Mouse (Mus musculus): ENCODE results near the gene Wipi2.

The Wipi2 gene

DNA sequence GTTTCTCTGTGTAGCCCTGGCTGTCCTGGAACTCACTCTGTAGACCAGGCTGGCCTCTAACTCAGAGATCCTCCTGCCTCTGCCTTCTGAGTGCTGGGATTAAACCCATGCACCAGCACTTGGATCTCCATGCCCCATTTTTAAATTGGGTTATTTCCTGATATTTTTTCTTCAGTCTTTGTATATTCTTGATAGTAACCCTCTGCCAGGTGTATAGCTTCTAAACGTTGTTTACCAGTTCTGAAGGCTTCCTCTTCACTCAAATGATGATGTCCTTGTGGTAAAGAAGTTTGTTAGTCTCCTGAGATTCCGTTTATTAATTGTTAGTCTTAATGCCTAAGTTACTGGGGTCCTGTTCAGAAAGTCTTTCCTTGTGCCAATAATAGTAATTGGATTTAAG is at the start of gene Wipi2:
Gene Wipi2 (plus strand): TSS at position 301 of the 400 bp plus-strand sequence.
- no peak for DNase-seq (ENCODE audit: low read depth in 1 of 2, low spot score in 2 of 2)

DNA sequence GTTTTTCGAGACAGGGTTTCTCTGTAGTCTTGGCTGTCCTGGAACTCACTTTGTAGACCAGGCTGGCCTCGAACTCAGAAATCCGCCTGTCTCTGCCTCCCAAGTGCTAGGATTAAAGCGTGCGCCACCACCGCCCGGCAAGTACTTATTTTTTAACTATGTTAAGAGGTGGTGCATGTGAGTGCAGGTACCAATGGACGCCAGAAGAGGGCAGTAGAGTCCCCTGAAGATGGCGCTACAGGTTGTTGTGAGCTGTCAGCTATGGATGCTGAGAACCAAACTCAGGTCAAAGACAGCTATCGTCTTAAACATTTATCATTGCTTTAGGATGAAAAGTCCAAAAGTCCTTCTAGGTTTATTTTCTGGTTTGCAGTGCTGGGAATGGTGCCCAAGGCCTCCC is 49.3 kb upstream of the Wipi2 start:
- DNase-seq (ENCODE audit: low read depth in 1 of 2, low spot score in 2 of 2): no peak

GRCm38 (mm10) chr5:142581517-142581916 is 46.0 kb upstream of the Wipi2 start:
- DNase-seq (ENCODE audit: low read depth in 1 of 2, low spot score in 2 of 2): no peak

DNA sequence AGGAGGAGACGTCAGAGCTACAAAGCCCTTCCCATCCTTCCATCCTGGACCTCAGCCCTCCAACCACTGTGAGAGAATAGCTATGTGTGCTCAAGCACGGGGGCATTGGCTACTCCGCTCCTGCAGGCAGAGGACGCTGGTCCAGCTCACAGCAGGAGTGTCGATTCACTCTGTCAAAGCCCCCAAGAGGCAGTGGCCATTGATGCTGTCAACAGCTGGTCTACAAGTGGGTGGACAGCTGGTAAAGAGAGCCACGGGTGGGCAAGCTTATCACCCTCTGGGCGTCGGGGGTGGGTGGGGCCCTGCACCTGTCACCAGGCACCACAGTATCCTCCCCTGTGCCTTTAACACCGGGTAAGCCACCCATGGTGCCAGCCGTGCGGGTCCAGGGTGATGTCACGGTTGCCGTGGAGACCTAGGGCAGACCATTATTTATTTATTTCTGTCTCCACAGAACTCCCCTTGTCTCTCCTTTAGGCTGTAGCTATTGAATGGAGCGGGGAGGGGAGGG is 43.8 kb upstream of the Wipi2 start:
- no peak for DNase-seq (ENCODE audit: low read depth in 1 of 2, low spot score in 2 of 2)

GRCm38 (mm10) chr5:142590953-142591616 is 36.4 kb upstream of the Wipi2 start:
- no peak for DNase-seq (ENCODE audit: low read depth in 1 of 2, low spot score in 2 of 2)

GRCm38 (mm10) chr5:142595698-142596097 is 31.8 kb upstream of the Wipi2 start:
- no peak for DNase-seq (ENCODE audit: low read depth in 1 of 2, low spot score in 2 of 2)

DNA sequence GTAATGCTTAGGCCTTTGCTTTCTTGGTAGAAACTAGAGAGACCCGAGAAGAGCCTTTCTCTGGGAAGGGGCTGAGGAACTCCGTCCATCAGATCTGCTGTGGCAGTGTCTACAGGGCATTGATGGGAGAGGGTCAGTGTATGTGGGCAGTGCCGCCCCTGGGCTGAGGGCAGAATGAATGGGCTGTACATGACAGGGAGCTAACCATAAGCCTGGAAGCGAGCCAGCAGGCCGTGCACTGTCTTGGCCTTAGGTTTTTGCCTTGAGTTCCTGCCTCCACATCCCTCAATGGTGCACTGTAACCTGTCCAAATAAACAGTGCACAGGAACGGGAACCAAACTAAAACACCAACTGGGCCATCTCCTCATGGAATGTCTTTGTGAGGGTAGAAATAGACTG is 30.8 kb upstream of the Wipi2 start:
- DNase-seq (ENCODE audit: low read depth in 1 of 2, low spot score in 2 of 2): no peak

GRCm38 (mm10) chr5:142597648-142598390 is 29.7 kb upstream of the Wipi2 start:
- DNase-seq (ENCODE audit: low read depth in 1 of 2, low spot score in 2 of 2): no peak

- no peak for DNase-seq (ENCODE audit: low read depth in 1 of 2, low spot score in 2 of 2)
These were observed 23.1 kb upstream of the Wipi2 start for GRCm38 (mm10) chr5:142604379-142604778.

GRCm38 (mm10) chr5:142605288-142605687 is 22.2 kb upstream of the Wipi2 start:
- DNase-seq (ENCODE audit: low read depth in 1 of 2, low spot score in 2 of 2): no peak

GRCm38 (mm10) chr5:142608259-142608988 is 19.1 kb upstream of the Wipi2 start, which contains the start of gene Mmd2:
Mmd2 (minus strand) TSS chr5:142608800.
- no peak for DNase-seq (ENCODE audit: low read depth in 1 of 2, low spot score in 2 of 2)

DNA sequence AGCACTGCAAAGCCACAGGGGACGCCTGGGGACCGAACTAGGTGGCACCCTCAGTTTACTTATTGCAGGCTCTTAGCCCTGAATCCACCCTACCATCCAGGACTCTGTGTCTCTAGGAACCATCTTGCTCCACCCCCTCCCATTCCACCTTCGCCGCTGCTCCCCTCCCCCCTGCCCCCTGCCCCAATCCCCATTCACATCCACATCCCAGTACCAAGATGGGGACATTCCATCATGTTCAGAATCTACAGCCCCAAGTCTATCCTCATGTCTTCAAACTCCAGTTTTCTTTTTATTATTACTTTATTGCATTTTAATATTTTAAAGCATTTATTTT is 18.5 kb upstream of the Wipi2 start:
- no peak for DNase-seq (ENCODE audit: low read depth in 1 of 2, low spot score in 2 of 2)

DNA sequence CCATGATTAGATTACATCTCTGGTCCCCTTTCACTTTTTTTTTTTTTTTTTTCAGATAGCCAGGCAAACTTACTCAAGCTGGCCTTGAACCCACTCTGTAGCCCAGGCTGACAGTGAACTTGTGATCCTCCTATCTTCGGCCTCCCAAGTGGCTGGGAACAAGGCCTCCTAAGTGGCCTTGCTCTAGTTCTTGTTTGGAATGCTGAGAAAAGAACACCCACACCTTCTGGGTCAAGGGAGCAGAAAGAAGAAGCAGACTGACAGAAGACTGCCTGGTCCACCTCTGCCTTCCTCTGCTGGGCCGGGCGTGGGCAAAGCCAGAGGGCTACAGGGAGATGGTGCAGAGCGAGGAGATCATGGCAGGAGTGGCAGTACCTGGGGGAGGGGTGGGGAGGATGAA is 17.1 kb upstream of the Wipi2 start:
- no peak for DNase-seq (ENCODE audit: low read depth in 1 of 2, low spot score in 2 of 2)

GRCm38 (mm10) chr5:142614513-142614912 is 13.0 kb upstream of the Wipi2 start:
- no peak for DNase-seq (ENCODE audit: low read depth in 1 of 2, low spot score in 2 of 2)

DNA sequence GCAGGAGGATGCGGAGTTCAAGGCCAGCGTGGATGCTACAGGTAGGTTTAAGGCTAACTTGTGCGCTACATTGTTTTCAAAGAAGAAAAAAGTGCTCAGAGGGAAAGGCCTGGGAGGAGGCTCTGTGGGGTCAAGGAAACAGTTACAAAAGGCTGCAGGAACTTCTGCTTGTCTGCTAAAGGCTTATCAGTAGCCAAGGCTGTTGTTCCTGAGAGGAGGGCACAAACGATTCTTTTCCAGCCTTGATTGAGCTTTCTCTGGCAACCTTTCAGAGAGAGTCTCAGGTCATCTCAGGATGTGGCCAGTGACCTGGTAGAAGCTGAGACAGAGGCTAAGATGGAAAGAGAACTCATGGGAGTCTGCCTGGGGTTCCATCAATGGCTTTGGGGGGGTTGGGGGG is 11.9 kb upstream of the Wipi2 start:
- no peak for DNase-seq (ENCODE audit: low read depth in 1 of 2, low spot score in 2 of 2)

GRCm38 (mm10) chr5:142616326-142616725 is 11.2 kb upstream of the Wipi2 start:
- no peak for DNase-seq (ENCODE audit: low read depth in 1 of 2, low spot score in 2 of 2)

DNA sequence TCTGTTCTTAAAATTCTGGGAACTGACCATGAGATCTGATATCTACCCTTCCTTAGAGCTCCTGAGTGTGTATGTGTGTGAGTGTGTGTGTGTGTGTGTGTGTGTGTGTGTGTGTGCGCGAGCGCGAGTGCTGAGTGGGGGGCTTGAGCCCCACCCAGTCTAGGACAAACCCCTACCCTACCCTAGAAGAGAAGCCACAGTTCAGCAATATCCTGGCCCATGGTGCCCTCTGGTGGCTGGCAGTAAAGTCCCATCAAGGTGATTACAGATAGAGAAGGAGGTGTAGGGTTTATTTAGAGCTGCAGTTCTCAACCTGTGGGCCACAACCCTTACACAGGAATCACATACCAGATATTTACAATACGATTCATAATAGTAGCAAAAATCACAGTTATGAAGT is 7.6 kb upstream of the Wipi2 start:
- no peak for DNase-seq (ENCODE audit: low read depth in 1 of 2, low spot score in 2 of 2)

DNA sequence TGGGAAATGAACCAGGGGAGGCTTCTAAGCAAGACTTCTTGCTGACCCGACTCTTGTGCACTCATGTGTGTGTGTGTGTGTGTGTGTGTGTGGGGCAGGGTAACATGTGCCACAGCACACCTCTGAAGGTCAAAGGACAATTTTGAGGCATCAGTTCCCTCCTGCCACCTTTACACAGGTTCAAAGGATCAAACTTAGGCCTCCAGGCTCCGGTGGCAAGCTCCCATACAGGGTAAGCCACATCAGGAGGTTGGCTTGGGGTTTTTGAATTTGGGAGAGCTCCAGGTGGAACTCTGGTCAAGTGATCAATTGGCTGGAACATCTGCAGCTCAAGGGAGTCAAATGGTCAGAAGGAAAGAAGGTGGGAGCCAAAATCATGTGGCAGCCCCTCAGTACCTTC is 6.1 kb upstream of the Wipi2 start:
- no peak for DNase-seq (ENCODE audit: low read depth in 1 of 2, low spot score in 2 of 2)

DNA sequence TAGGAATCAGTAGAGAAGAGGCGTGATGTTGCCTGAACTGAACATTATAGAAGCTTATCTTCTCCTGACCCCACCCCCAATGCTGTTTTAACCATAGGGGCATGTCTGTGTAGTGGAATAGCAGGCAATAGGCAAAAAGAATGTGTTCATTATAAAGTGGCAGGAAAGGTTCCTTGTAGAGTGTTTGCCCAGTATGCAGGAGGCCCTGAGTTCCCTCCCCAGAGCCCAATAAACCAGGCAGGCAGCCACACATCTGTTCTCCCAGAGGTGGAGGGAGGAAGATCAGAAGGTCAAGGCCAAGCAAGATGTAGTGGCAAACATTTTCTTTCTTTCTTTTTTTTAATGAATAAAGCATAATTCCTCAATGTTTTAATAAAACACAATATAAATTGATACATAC is 5.4 kb upstream of the Wipi2 start:
- DNase-seq (ENCODE audit: low read depth in 1 of 2, low spot score in 2 of 2): no peak

GRCm38 (mm10) chr5:142623080-142623479 is 4.4 kb upstream of the Wipi2 start:
- DNase-seq (ENCODE audit: low read depth in 1 of 2, low spot score in 2 of 2): no peak

- peak; percentile 77 to 91 for DNase-seq (ENCODE audit: low read depth in 1 of 2, low spot score in 2 of 2)
These were observed 1.5 kb downstream of the Wipi2 start for GRCm38 (mm10) chr5:142628726-142629662.
